Mouse (Mus musculus) central nervous system, embryonic 11.5 days (tissue): ENCODE results near the gene Sprr2i. TPM values are rescaled to one million over a fixed set of nuclear protein-coding genes. Genes with fewer than 3 reads are reported as not detected.

Experiments
- polyA plus RNA-seq: library from polyadenylated mRNA; depleted of rRNA; stranded (reverse); fragments of >200 nt; gene quantifications from 2 replicates; pipeline ENCODE4 v1.2.3, GENCODE M21; 2012; rRNA removed

Gene Sprr2i
- not detected in 2 replicates for polyA plus RNA-seq

GRCm38 (mm10) chr3:92407691-92408090, at the start of gene Sprr2i:
Sprr2i (plus strand) TSS chr3:92407991.

GRCm38 (mm10) chr3:92364887-92365286, 42.9 kb upstream of the Sprr2i start, which contains the start of gene Sprr2f:
Sprr2f (plus strand) TSS chr3:92365187.

GRCm38 (mm10) chr3:92385385-92385784, 22.4 kb upstream of the Sprr2i start, which contains the start of gene Sprr2h:
Sprr2h (plus strand) TSS chr3:92385685.

GRCm38 (mm10) chr3:92417782-92418181, 10.0 kb downstream of the Sprr2i start, which contains the start of gene Sprr2j-ps:
Sprr2j-ps (plus strand) TSS chr3:92418082.

GRCm38 (mm10) chr3:92429323-92429722, 21.5 kb downstream of the Sprr2i start, which contains the start of gene Gm9774:
Gm9774 (minus strand) TSS chr3:92429423.

GRCm38 (mm10) chr3:92432282-92432681, 24.5 kb downstream of the Sprr2i start, which contains the start of gene Sprr2k:
Sprr2k (plus strand) TSS chr3:92432582.

GRCm38 (mm10) chr3:92438689-92439088, 30.9 kb downstream of the Sprr2i start, which contains the start of gene Sprr1b:
Sprr1b (minus strand) TSS chr3:92438789.

GRCm38 (mm10) chr3:92458620-92459019, 50.8 kb downstream of the Sprr2i start, which contains the start of gene Sprr3:
Sprr3 (minus strand) TSS chr3:92458720.

Other genes with a start within 250 kb of the Sprr2i start
- 0.02 TPM in 1 of 2 replicates, not detected in the other for gene Sprr2a1, start 192.2 kb upstream of the Sprr2i start, polyA plus RNA-seq
- 1.4 and 1.5 TPM in 2 replicates for gene Sprr2a2, start 192.1 kb upstream of the Sprr2i start, polyA plus RNA-seq
- gene Sprr2a3, start 122.6 kb upstream of the Sprr2i start, polyA plus RNA-seq, result not detected in 2 replicates
- not detected in 2 replicates for gene Sprr2b, start 91.4 kb upstream of the Sprr2i start, polyA plus RNA-seq
- gene Sprr2d, start 68.9 kb upstream of the Sprr2i start, polyA plus RNA-seq, result not detected in 2 replicates
- gene Sprr2e, start 55.8 kb upstream of the Sprr2i start, polyA plus RNA-seq, result not detected in 2 replicates
- gene Sprr2f, start 42.8 kb upstream of the Sprr2i start, polyA plus RNA-seq, result not detected in 2 replicates
- not detected in 2 replicates for gene Sprr2h, start 22.3 kb upstream of the Sprr2i start, polyA plus RNA-seq
- gene Sprr2j-ps, start 10.1 kb downstream of the Sprr2i start, polyA plus RNA-seq, result not detected in 2 replicates
- gene Gm9774, start 21.4 kb downstream of the Sprr2i start, polyA plus RNA-seq, result 2.8 and 5.1 TPM in 2 replicates
- gene Sprr2k, start 24.6 kb downstream of the Sprr2i start, polyA plus RNA-seq, result not detected in 2 replicates
- gene Sprr1b, start 30.8 kb downstream of the Sprr2i start, polyA plus RNA-seq, result not detected in 2 replicates
- gene Sprr3, start 50.7 kb downstream of the Sprr2i start, polyA plus RNA-seq, result not detected in 2 replicates
- 0.08 and 0.10 TPM in 2 replicates for gene Sprr1a, start 77.9 kb downstream of the Sprr2i start, polyA plus RNA-seq
- gene Sprr4, start 92.5 kb downstream of the Sprr2i start, polyA plus RNA-seq, result not detected in 2 replicates
- gene 2310046K23Rik, start 126.5 kb downstream of the Sprr2i start, polyA plus RNA-seq, result not detected in 2 replicates
- 0.02 and 0.04 TPM in 2 replicates for gene Ivl, start 165.7 kb downstream of the Sprr2i start, polyA plus RNA-seq
- not detected in 2 replicates for gene Smcp, start 181.0 kb downstream of the Sprr2i start, polyA plus RNA-seq
- gene 2210017I01Rik, start 199.5 kb downstream of the Sprr2i start, polyA plus RNA-seq, result not detected in 2 replicates
- gene Lce6a, start 213.7 kb downstream of the Sprr2i start, polyA plus RNA-seq, result not detected in 2 replicates
- not detected in 2 replicates for gene Lce1a1, start 240.3 kb downstream of the Sprr2i start, polyA plus RNA-seq
- gene Lce1b, start 248.9 kb downstream of the Sprr2i start, polyA plus RNA-seq, result not detected in 2 replicates